Mouse (Mus musculus): Measurements from ENCODE around the gene Taf8. TPM values are rescaled to one million over a fixed set of nuclear protein-coding genes. Genes with fewer than 3 reads are reported as not detected.

Taf8 gene
- polyA plus RNA-seq, 1 experiment from 2014 or later = 27.6 TPM

DNA sequence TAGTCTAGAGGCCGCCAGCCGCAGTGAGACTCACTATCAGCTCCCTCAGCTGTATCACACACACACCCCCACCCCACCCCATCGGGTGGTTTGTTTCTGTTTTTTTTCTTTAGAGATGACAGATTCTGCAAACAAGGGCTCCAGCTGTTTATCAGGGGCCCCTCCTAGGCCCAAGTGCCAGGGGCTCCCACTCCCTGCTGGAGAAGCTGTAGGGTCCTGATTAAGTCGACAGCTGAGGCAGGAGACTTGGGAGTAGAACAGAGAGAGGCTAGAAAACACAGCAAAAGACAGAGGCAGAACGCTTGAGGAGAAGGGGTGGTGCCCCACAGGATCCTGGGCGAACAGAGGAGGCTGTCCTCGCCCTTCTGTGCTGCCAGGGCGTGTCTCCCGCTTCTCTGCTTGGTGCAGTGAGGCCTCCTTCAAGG is 33.7 kb upstream of the Taf8 start:
- H3K4me2 ChIP-seq (ENCODE audit: low read depth, low read length) = no peak overlapping the region
- peak; percentile 76; the same call in 1 of the 2 replicates for ATAC-seq (replicated peaks; ENCODE audit: insufficient number of reproducible peaks, low FRiP score, low TSS enrichment, low read depth)
- H3K27me3 ChIP-seq (ENCODE audit: control insufficient read depth, insufficient read depth, low read length) = no peaks in the 10 kb centered on the region
- H3K9ac ChIP-seq (replicated peaks; ENCODE audit: low read length) = no peak overlapping the region; the same call in 1 of the 2 replicates
- H3K9me3 ChIP-seq (replicated peaks; ENCODE audit: control insufficient read depth, low read length) = no peaks in the 10 kb centered on the region
- H3K36me3 ChIP-seq (replicated peaks; ENCODE audit: control insufficient read depth, insufficient read depth, low read depth, low read length) = no peaks in the 10 kb centered on the region
- H3K27ac ChIP-seq (replicated peaks; ENCODE audit: low read depth, low read length) = no peak overlapping the region
- 66% methylated on average over 9 of the region's 9 CpGs for WGBS
- H3K4me1 ChIP-seq (ENCODE audit: control insufficient read depth, insufficient read depth, low read length) = no peaks in the 10 kb centered on the region; the same call in 1 of the 2 replicates
- no peak for DNase-seq (ENCODE audit: low spot score)
- H3K4me3 ChIP-seq (ENCODE audit: low read depth, low read length) = no peak overlapping the region

DNA sequence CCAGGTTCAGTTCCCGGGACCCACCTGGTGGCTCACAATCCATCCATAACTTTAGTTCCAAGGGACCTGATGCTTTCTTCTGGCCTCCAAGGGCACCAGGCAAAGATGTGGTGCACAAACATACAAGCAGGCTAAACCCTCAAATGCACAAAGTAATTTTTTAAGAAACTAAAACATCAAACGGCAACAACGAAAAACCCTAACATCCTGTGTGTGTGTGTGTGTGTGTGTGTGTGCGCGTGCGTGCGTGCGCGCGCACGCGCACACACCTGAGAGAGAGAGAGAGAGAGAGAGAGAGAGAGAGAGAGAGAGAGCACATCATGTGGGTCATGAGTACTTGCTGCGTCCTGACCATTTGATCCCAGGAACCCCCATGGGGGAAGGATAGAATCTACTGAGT is 31.6 kb upstream of the Taf8 start:
- ATAC-seq (replicated peaks; ENCODE audit: insufficient number of reproducible peaks, low FRiP score, low TSS enrichment, low read depth) = no peak
- no peak overlapping the region for H3K4me3 ChIP-seq (ENCODE audit: low read depth, low read length)
- no peak overlapping the region for H3K4me2 ChIP-seq (ENCODE audit: low read depth, low read length)
- H3K27ac ChIP-seq (replicated peaks; ENCODE audit: low read depth, low read length) = no peak overlapping the region
- no peaks in the 10 kb centered on the region for H3K36me3 ChIP-seq (replicated peaks; ENCODE audit: control insufficient read depth, insufficient read depth, low read depth, low read length)
- H3K27me3 ChIP-seq (ENCODE audit: control insufficient read depth, insufficient read depth, low read length) = no peaks in the 10 kb centered on the region
- DNase-seq (ENCODE audit: low spot score) = no peak
- H3K9ac ChIP-seq (replicated peaks; ENCODE audit: low read length) = no peak overlapping the region
- no peaks in the 10 kb centered on the region for H3K4me1 ChIP-seq (ENCODE audit: control insufficient read depth, insufficient read depth, low read length)
- H3K9me3 ChIP-seq (replicated peaks; ENCODE audit: control insufficient read depth, low read length) = no peaks in the 10 kb centered on the region
- 93% methylated on average over 13 of the region's 13 CpGs for WGBS

DNA sequence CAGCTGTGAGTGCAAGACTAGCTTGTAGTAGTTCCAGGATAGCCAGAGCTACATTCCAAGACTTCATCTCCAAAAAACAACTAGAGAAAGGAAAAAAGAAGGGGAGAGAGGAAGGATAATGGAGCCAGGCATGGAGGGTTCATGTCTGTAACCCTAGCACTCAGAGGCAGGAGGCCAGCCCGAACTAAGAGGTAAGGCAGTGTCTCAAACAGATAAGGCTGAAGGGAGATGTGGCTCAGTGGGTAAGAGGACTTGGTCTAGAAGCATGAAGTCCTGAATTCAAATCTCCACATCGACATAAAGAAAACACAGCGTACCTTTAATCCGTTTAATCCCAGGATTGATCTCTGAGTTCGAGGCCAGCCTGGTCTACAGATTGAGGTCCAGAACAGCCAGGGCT is 30.3 kb upstream of the Taf8 start:
- WGBS = 92% methylated on average over 5 of the region's 5 CpGs
- H3K27me3 ChIP-seq (ENCODE audit: control insufficient read depth, insufficient read depth, low read length) = no peaks in the 10 kb centered on the region
- H3K4me2 ChIP-seq (ENCODE audit: low read depth, low read length) = no peak overlapping the region
- H3K4me1 ChIP-seq (ENCODE audit: control insufficient read depth, insufficient read depth, low read length) = no peaks in the 10 kb centered on the region; the same call in 1 of the 2 replicates
- H3K9me3 ChIP-seq (replicated peaks; ENCODE audit: control insufficient read depth, low read length) = no peaks in the 10 kb centered on the region
- ATAC-seq (replicated peaks; ENCODE audit: insufficient number of reproducible peaks, low FRiP score, low TSS enrichment, low read depth) (no peak), DNase-seq (ENCODE audit: low spot score) (no peak)
- no peak overlapping the region for H3K9ac ChIP-seq (replicated peaks; ENCODE audit: low read length)
- no peak overlapping the region for H3K27ac ChIP-seq (replicated peaks; ENCODE audit: low read depth, low read length)
- no peak overlapping the region for H3K4me3 ChIP-seq (ENCODE audit: low read depth, low read length)
- no peaks in the 10 kb centered on the region for H3K36me3 ChIP-seq (replicated peaks; ENCODE audit: control insufficient read depth, insufficient read depth, low read depth, low read length)

DNA sequence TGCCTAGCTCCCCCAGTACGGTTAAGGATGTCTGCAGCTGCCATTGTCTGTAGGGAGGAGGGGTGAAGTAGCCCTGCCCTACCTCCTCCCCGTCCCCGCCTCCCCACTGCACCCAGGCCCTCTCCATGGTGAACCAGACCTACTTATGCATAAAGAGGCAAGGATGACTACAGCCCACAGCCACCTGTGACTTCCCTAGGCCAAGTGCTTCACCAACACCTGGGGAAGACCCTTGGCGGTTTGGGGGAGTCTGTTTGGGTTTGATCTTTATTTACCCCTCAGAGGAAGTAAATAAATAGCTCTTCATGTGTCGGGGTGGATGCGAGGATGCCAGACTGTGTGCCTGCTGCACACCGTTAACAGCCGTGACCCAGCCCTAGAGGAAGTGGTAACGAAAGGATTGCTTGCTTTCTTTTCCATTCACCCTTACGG is 29.3 kb upstream of the Taf8 start:
- Histone ChIP-seq H3K4me2 (ENCODE audit: low read depth, low read length) (no peak overlapping the region), H3K27me3 (ENCODE audit: control insufficient read depth, insufficient read depth, low read length) (no peaks in the 10 kb centered on the region), H3K4me1 (ENCODE audit: control insufficient read depth, insufficient read depth, low read length) (no peaks in the 10 kb centered on the region; the same call in 1 of the 2 replicates), H3K36me3 (replicated peaks; ENCODE audit: control insufficient read depth, insufficient read depth, low read depth, low read length) (no peaks in the 10 kb centered on the region), H3K27ac (replicated peaks; ENCODE audit: low read depth, low read length) (no peak overlapping the region), H3K9me3 (replicated peaks; ENCODE audit: control insufficient read depth, low read length) (no peaks in the 10 kb centered on the region), H3K9ac (replicated peaks; ENCODE audit: low read length) (no peak overlapping the region), H3K4me3 (ENCODE audit: low read depth, low read length) (no peak overlapping the region)
- WGBS = 60% methylated on average over 10 of the region's 10 CpGs
- DNase-seq (ENCODE audit: low spot score) = no peak
- no peak for ATAC-seq (replicated peaks; ENCODE audit: insufficient number of reproducible peaks, low FRiP score, low TSS enrichment, low read depth)

DNA sequence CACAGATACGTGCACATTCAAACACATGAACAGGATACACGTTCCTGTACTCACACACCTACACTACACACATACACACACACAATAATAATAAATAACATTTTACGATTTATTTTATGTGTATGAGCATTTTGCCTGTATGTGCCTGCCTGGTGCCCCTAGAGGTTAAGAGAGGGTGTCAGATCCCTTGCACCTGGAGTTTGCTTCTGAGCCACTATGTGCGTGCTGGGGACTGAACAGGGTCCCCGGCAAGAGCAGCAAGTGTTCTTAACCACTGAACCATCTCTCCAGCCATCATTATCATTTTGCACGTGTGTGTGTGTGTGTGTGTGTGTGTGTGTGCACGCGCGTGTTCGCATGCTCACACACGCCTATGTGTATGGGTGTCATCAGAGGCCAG is 27.5 kb upstream of the Taf8 start:
- Histone ChIP-seq H3K27me3 (ENCODE audit: control insufficient read depth, insufficient read depth, low read length) (no peaks in the 10 kb centered on the region), H3K9me3 (replicated peaks; ENCODE audit: control insufficient read depth, low read length) (no peaks in the 10 kb centered on the region), H3K4me3 (ENCODE audit: low read depth, low read length) (no peak overlapping the region), H3K4me2 (ENCODE audit: low read depth, low read length) (no peak overlapping the region), H3K27ac (replicated peaks; ENCODE audit: low read depth, low read length) (no peak overlapping the region), H3K36me3 (replicated peaks; ENCODE audit: control insufficient read depth, insufficient read depth, low read depth, low read length) (no peaks in the 10 kb centered on the region), H3K9ac (replicated peaks; ENCODE audit: low read length) (no peak overlapping the region), H3K4me1 (ENCODE audit: control insufficient read depth, insufficient read depth, low read length) (no peaks in the 10 kb centered on the region; the same call in 1 of the 2 replicates)
- 92% methylated on average over 11 of the region's 11 CpGs for WGBS
- ATAC-seq (replicated peaks; ENCODE audit: insufficient number of reproducible peaks, low FRiP score, low TSS enrichment, low read depth) (no peak), DNase-seq (ENCODE audit: low spot score) (no peak)

DNA sequence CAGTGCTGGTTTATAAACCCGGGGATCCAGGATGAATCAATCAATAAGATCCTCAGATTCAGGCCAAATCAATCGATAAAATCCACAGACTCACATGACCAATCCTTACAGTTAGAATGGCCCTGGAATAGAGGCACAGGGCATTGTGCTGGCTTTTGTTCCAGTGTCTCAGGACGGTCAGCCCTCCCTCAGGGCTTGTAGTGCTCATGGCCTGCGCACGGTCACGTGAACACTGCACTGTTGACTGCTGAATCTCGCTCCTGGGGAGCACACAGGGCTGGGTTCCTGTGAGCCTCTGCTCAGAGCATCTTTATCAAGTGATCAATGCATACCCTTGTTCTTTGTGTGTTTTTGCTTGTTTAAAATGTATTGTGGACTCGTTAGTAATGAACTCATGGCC is 26.8 kb upstream of the Taf8 start:
- WGBS = 49% methylated on average over 8 of the region's 8 CpGs
- Histone ChIP-seq H3K4me2 (ENCODE audit: low read depth, low read length) (no peak overlapping the region), H3K9ac (replicated peaks; ENCODE audit: low read length) (no peak overlapping the region), H3K27me3 (ENCODE audit: control insufficient read depth, insufficient read depth, low read length) (no peaks in the 10 kb centered on the region), H3K4me1 (ENCODE audit: control insufficient read depth, insufficient read depth, low read length) (no peaks in the 10 kb centered on the region; the same call in 1 of the 2 replicates), H3K27ac (replicated peaks; ENCODE audit: low read depth, low read length) (no peak overlapping the region), H3K36me3 (replicated peaks; ENCODE audit: control insufficient read depth, insufficient read depth, low read depth, low read length) (no peaks in the 10 kb centered on the region), H3K9me3 (replicated peaks; ENCODE audit: control insufficient read depth, low read length) (no peaks in the 10 kb centered on the region), H3K4me3 (ENCODE audit: low read depth, low read length) (no peak overlapping the region)
- no peak for DNase-seq (ENCODE audit: low spot score)
- ATAC-seq (replicated peaks; ENCODE audit: insufficient number of reproducible peaks, low FRiP score, low TSS enrichment, low read depth) = no peak

DNA sequence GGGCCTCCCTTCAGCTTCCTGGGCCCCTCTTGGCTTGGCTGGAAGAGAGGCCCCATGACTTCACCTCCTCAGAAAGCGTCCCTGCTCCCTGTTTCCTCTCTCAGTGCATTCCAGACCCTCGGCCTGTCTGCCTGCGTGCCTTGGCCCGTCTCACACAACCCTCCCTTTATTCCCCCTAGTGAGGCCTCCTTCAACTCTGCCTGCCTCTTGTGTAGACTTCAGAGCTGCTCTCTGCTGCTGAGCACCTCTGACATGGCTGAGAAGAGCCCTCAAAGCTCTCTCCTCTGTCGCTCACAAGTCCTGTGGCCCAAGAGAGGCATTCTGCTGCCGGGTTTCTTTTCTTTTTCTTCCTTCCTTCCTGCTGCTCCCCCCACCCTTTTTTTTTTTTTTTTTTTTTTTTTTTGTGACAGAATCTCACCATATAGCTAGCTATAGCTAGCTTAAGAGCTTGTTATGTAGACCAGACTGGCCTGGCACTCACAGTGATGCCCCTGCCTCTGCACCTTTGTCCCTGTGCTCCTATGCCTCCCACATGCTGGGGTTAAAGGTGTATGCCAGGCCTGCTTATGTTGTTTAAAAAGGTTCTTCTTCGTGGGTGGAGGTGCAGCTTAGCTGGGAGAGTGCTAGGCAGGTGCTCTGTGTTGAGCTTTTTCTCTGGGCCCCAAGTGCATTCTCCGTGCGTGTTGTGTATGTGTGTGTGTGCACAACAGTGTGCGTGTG is 25.6 kb upstream of the Taf8 start:
- no peaks in the 10 kb centered on the region; the same call in 1 of the 2 replicates for H3K4me1 ChIP-seq (ENCODE audit: control insufficient read depth, insufficient read depth, low read length)
- peak overlapping the region; percentile 83 for H3K27ac ChIP-seq (replicated peaks; ENCODE audit: low read depth, low read length)
- peak overlapping the region; percentile 40; the same call in 1 of the 2 replicates for H3K9ac ChIP-seq (replicated peaks; ENCODE audit: low read length)
- H3K4me3 ChIP-seq (ENCODE audit: low read depth, low read length) = no peak overlapping the region
- peak; percentile 69 for DNase-seq (ENCODE audit: low spot score)
- peak; percentile 22; the same call in 1 of the 2 replicates for ATAC-seq (replicated peaks; ENCODE audit: insufficient number of reproducible peaks, low FRiP score, low TSS enrichment, low read depth)
- no peaks in the 10 kb centered on the region for H3K36me3 ChIP-seq (replicated peaks; ENCODE audit: control insufficient read depth, insufficient read depth, low read depth, low read length)
- H3K27me3 ChIP-seq (ENCODE audit: control insufficient read depth, insufficient read depth, low read length) = no peaks in the 10 kb centered on the region
- H3K4me2 ChIP-seq (ENCODE audit: low read depth, low read length) = no peak overlapping the region
- no peaks in the 10 kb centered on the region for H3K9me3 ChIP-seq (replicated peaks; ENCODE audit: control insufficient read depth, low read length)
- WGBS = 35% methylated on average over 10 of the region's 10 CpGs

DNA sequence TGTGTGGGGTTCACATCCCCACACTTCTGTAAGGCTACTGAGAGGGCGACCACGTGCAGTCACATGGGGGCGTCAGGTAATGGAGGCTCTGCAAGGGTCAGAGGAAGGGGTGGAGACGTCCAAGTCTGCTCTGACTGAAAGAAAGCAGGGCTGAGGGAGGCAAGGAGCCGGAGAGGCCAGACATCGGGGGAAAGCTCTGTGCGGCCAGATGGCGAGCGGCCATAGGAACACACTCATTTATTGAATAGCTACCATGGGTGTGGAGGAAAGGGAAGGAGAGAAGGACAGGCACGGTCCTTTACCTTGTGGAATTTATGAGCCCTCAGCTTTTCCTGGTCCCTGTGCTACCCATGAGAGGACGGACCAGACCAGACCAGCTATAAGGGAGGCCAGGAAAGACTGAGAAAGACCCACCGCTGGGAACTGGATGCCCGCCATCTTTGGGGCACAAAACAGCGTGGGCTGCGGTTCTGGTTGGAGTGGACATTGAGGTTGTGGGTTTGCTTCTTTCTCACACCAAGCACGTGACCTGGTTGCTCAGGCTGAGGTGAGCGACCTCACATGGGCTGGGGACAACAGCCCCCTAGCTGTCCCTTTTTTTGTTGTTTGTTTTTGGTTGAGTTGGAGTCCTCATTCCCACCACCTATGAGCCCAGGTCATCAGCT is 24.9 kb upstream of the Taf8 start:
- Histone ChIP-seq H3K36me3 (replicated peaks; ENCODE audit: control insufficient read depth, insufficient read depth, low read depth, low read length) (no peaks in the 10 kb centered on the region), H3K4me1 (ENCODE audit: control insufficient read depth, insufficient read depth, low read length) (peaks cover 6% of the 10 kb centered on the region), H3K27ac (replicated peaks; ENCODE audit: low read depth, low read length) (peak overlapping the region; percentile 83), H3K4me2 (ENCODE audit: low read depth, low read length) (no peak overlapping the region), H3K4me3 (ENCODE audit: low read depth, low read length) (no peak overlapping the region), H3K27me3 (ENCODE audit: control insufficient read depth, insufficient read depth, low read length) (no peaks in the 10 kb centered on the region), H3K9ac (replicated peaks; ENCODE audit: low read length) (0 out of 2 replicates have a peak overlapping the region, but pooled peaks have one; percentile 11), H3K9me3 (replicated peaks; ENCODE audit: control insufficient read depth, low read length) (no peaks in the 10 kb centered on the region)
- WGBS = 87% methylated on average over 17 of the region's 17 CpGs
- ATAC-seq (replicated peaks; ENCODE audit: insufficient number of reproducible peaks, low FRiP score, low TSS enrichment, low read depth) (no peak), DNase-seq (ENCODE audit: low spot score) (no peak)
